Mouse (Mus musculus) adipocyte (in vitro differentiated cells): ENCODE results near the gene Map3k7cl.

ENCODE experiments used
- DNase-seq: peaks from one replicate; pipeline ENCODE4 v3.0.0-alpha.2; 2016; ENCODE audit warnings: low spot score

Gene Map3k7cl

GRCm38 (mm10) chr16:87635841-87636240 is 82.7 kb downstream of the Map3k7cl start:
- DNase-seq = peak; percentile 78

- DNase-seq = peak; percentile 33
Measured at GRCm38 (mm10) chr16:87638098-87638497, 85.0 kb downstream of the Map3k7cl start.

GRCm38 (mm10) chr16:87642234-87642633 is 89.1 kb downstream of the Map3k7cl start:
- DNase-seq = no peak

GRCm38 (mm10) chr16:87644111-87644770 is 91.1 kb downstream of the Map3k7cl start:
- no peak for DNase-seq
